Mouse (Mus musculus) MEL (cell line): ENCODE results near the gene Trim75. TPM values are rescaled to one million over a fixed set of nuclear protein-coding genes. Genes with fewer than 3 reads are reported as not detected.
A peak's percentile ranks its signal among the peaks of the same experiment; 100 is the strongest.
"Not testable (repeated sequence)": the region's sequence is repeated elsewhere in the genome, so short reads cannot be mapped to it uniquely, and the experiment has no call there.

Experiments used
- DNase-seq: peaks from one replicate; pipeline ENCODE4 v3.0.0; 2011; ENCODE audit warnings: low read depth, low spot score
- H3K27ac ChIP-seq: 2 replicates; pipeline ENCODE4 v1.5.1; 2012; ENCODE audit warnings: low read depth, mild to moderate bottlenecking, control low read depth, low read length, moderate library complexity; ENCODE audit not compliant: control insufficient read depth
- H3K27me3 ChIP-seq, 2 experiments: fragments of 150-350 bp in 1 of 2; sonication (generic) in 1 of 2; 2 replicates each; pipeline ENCODE4 v1.6.1; 2012; ENCODE audit warnings: low read length in 2 of 2, mild to moderate bottlenecking in 2 of 2, improper control_type of control experiment in 1 of 2, moderate library complexity in 1 of 2; ENCODE audit not compliant: insufficient read depth in 2 of 2, control insufficient read depth in 1 of 2
- H3K36me3 ChIP-seq, 2 experiments: 2 replicates each; pipeline ENCODE4 v1.6.1; 2012 to 2014; ENCODE audit warnings: low read length in 2 of 2, improper control_type of control experiment in 1 of 2, inconsistent platforms in 1 of 2, mild to moderate bottlenecking in 1 of 2; ENCODE audit not compliant: insufficient read depth in 2 of 2, control insufficient read depth in 1 of 2
- H3K4me1 ChIP-seq, 2 experiments: fragments of 150-350 bp in 1 of 2; sonication (generic) in 1 of 2; 2 replicates each; pipeline ENCODE4 v1.6.1; 2012; ENCODE audit warnings: low read length in 2 of 2, improper control_type of control experiment in 1 of 2, mild to moderate bottlenecking in 1 of 2; ENCODE audit not compliant: insufficient read depth in 2 of 2, control insufficient read depth in 1 of 2
- H3K4me3 ChIP-seq, 2 experiments: fragments of 150-350 bp in 1 of 2; sonication (generic) in 1 of 2; 2 replicates each; pipeline ENCODE4 v1.5.1; 2012; ENCODE audit warnings: low read depth in 2 of 2, low read length in 2 of 2, mild to moderate bottlenecking in 2 of 2, moderate library complexity in 2 of 2, control low read depth in 1 of 2, improper control_type of control experiment in 1 of 2; ENCODE audit not compliant: control insufficient read depth in 1 of 2, insufficient read depth in 1 of 2
- H3K79me2 ChIP-seq: 2 replicates; pipeline ENCODE4 v1.6.1; 2012; ENCODE audit warnings: mild to moderate bottlenecking, low read length, moderate library complexity; ENCODE audit not compliant: control insufficient read depth, poor library complexity, insufficient read depth
- H3K9ac ChIP-seq: 2 replicates; pipeline ENCODE4 v1.6.1; 2012; ENCODE audit warnings: low read depth, mild to moderate bottlenecking, control low read depth, low read length, moderate library complexity; ENCODE audit not compliant: control insufficient read depth, poor library complexity, severe bottlenecking
- H3K9me3 ChIP-seq: fragments of 150-350 bp; sonication (generic); replicated peaks from 2 replicates; pipeline ENCODE4 v1.6.1; 2012; ENCODE audit warnings: mild to moderate bottlenecking, low read length, improper control_type of control experiment, moderate library complexity; ENCODE audit not compliant: insufficient read depth
- CTCF ChIP-seq, 3 experiments: IDR thresholded peaks in 2 of 3; conservative IDR thresholded peaks in 1 of 3; 2 replicates each; pipeline ENCODE4 v1.5.1; 2011 to 2012; ENCODE audit warnings: low read length in 3 of 3, low read depth in 2 of 3, mild to moderate bottlenecking in 2 of 3, improper control_type of control experiment in 1 of 3, inconsistent platforms in 1 of 3, mixed read lengths in 1 of 3, moderate library complexity in 1 of 3; ENCODE audit not compliant: control insufficient read depth in 1 of 3, insufficient read depth in 1 of 3, poor library complexity in 1 of 3, severe bottlenecking in 1 of 3
- EP300 ChIP-seq, 2 experiments: IDR thresholded peaks; 2 replicates each; pipeline ENCODE4 v1.6.1; 2011; ENCODE audit warnings: improper control_type of control experiment in 2 of 2, low read length in 2 of 2, low read depth in 1 of 2, mild to moderate bottlenecking in 1 of 2
- ETS1 ChIP-seq: IDR thresholded peaks from 2 replicates; pipeline ENCODE4 v1.6.1; 2012; ENCODE audit warnings: low read depth, mild to moderate bottlenecking, inconsistent platforms, low read length, improper control_type of control experiment, moderate library complexity
- GATA1 ChIP-seq: IDR thresholded peaks from 2 replicates; pipeline ENCODE4 v1.6.1; 2011; ENCODE audit warnings: low read depth, low read length, improper control_type of control experiment
- HCFC1 ChIP-seq: IDR thresholded peaks from 2 replicates; pipeline ENCODE4 v1.6.1; 2012; ENCODE audit warnings: low read depth, mild to moderate bottlenecking, inconsistent platforms, low read length, improper control_type of control experiment, moderate library complexity
- KAT2A ChIP-seq: conservative IDR thresholded peaks from 2 replicates; pipeline ENCODE4 v1.6.1; 2012; ENCODE audit warnings: low read depth, low read length, improper control_type of control experiment, inconsistent platforms
- MAFK ChIP-seq: IDR thresholded peaks from 2 replicates; pipeline ENCODE4 v1.6.1; 2011; ENCODE audit warnings: low read depth, mild to moderate bottlenecking, low read length, improper control_type of control experiment, borderline replicate concordance
- MAX ChIP-seq: IDR thresholded peaks from 2 replicates; pipeline ENCODE4 v1.6.1; 2011; ENCODE audit warnings: low read length, improper control_type of control experiment
- MAZ ChIP-seq: IDR thresholded peaks from 2 replicates; pipeline ENCODE4 v1.6.1; 2012; ENCODE audit warnings: low read depth, mild to moderate bottlenecking, inconsistent platforms, low read length, improper control_type of control experiment
- MEF2A ChIP-seq: IDR thresholded peaks from 2 replicates; pipeline ENCODE4 v1.6.1; 2014; ENCODE audit warnings: low read depth, mild to moderate bottlenecking, inconsistent platforms, low read length, improper control_type of control experiment; ENCODE audit not compliant: poor library complexity, insufficient replicate concordance, severe bottlenecking; ENCODE audit errors: extremely low read depth
- MXI1 ChIP-seq: IDR thresholded peaks from 2 replicates; pipeline ENCODE4 v1.6.1; 2011; ENCODE audit warnings: mild to moderate bottlenecking, low read depth, low read length, improper control_type of control experiment
- MYB ChIP-seq: IDR thresholded peaks from 2 replicates; pipeline ENCODE4 v1.6.1; 2011; ENCODE audit warnings: mild to moderate bottlenecking, low read depth, low read length, improper control_type of control experiment
- MYC ChIP-seq: IDR thresholded peaks from 2 replicates; pipeline ENCODE4 v1.6.1; 2011; ENCODE audit warnings: low read depth, mild to moderate bottlenecking, low read length, improper control_type of control experiment, moderate library complexity
- NELFE ChIP-seq: IDR thresholded peaks from 2 replicates; pipeline ENCODE4 v1.6.1; 2011; ENCODE audit warnings: low read depth, low read length, improper control_type of control experiment
- POLR2A ChIP-seq, 2 experiments: IDR thresholded peaks; 2 replicates each; pipeline ENCODE4 v1.6.1; 2011 to 2012; ENCODE audit warnings: low read length in 2 of 2, mild to moderate bottlenecking in 2 of 2, control low read depth in 1 of 2, improper control_type of control experiment in 1 of 2, low read depth in 1 of 2, moderate library complexity in 1 of 2; ENCODE audit not compliant: control insufficient read depth in 1 of 2, insufficient read depth in 1 of 2, poor library complexity in 1 of 2
- RAD21 ChIP-seq: IDR thresholded peaks from 2 replicates; pipeline ENCODE4 v1.6.1; 2011; ENCODE audit warnings: mild to moderate bottlenecking, low read depth, low read length, improper control_type of control experiment
- RCOR1 ChIP-seq: IDR thresholded peaks from 2 replicates; pipeline ENCODE4 v1.6.1; 2012; ENCODE audit warnings: low read depth, mild to moderate bottlenecking, inconsistent platforms, low read length, improper control_type of control experiment
- SMC3 ChIP-seq: IDR thresholded peaks from 2 replicates; pipeline ENCODE4 v1.6.1; 2011; ENCODE audit warnings: low read depth, low read length, improper control_type of control experiment
- TAL1 ChIP-seq: IDR thresholded peaks from 2 replicates; pipeline ENCODE4 v1.6.1; 2012; ENCODE audit warnings: mild to moderate bottlenecking, inconsistent platforms, low read length, moderate library complexity, mixed read lengths
- TBP ChIP-seq: IDR thresholded peaks from 2 replicates; pipeline ENCODE4 v1.8.0; 2011; ENCODE audit warnings: low read depth, low read length, improper control_type of control experiment
- TCF12 ChIP-seq: IDR thresholded peaks from 2 replicates; pipeline ENCODE4 v1.6.1; 2014; ENCODE audit warnings: low read depth, mild to moderate bottlenecking, inconsistent platforms, low read length, improper control_type of control experiment, moderate library complexity
- UBTF ChIP-seq: IDR thresholded peaks from 2 replicates; pipeline ENCODE4 v1.6.1; 2012; ENCODE audit warnings: low read depth, mild to moderate bottlenecking, inconsistent platforms, low read length, improper control_type of control experiment, moderate library complexity, borderline replicate concordance; ENCODE audit not compliant: insufficient read depth
- USF1 ChIP-seq: IDR thresholded peaks from 2 replicates; pipeline ENCODE4 v1.6.1; 2014; ENCODE audit warnings: low read depth, mild to moderate bottlenecking, inconsistent platforms, low read length, improper control_type of control experiment, moderate library complexity
- USF2 ChIP-seq, 2 experiments: IDR thresholded peaks; 2 replicates each; pipeline ENCODE4 v1.6.1; 2011 to 2012; ENCODE audit warnings: improper control_type of control experiment in 2 of 2, low read length in 2 of 2, borderline replicate concordance in 1 of 2, inconsistent platforms in 1 of 2, low read depth in 1 of 2, mild to moderate bottlenecking in 1 of 2; ENCODE audit not compliant: insufficient read depth in 1 of 2
- ZC3H11A ChIP-seq: IDR thresholded peaks from 2 replicates; pipeline ENCODE4 v1.6.1; 2012; ENCODE audit warnings: low read depth, mild to moderate bottlenecking, inconsistent platforms, low read length, improper control_type of control experiment
- ZNF384 ChIP-seq: IDR thresholded peaks from 2 replicates; pipeline ENCODE4 v1.6.1; 2012; ENCODE audit warnings: low read depth, mild to moderate bottlenecking, inconsistent platforms, low read length, improper control_type of control experiment
- polyA plus RNA-seq, 2 experiments: library from polyadenylated mRNA; stranded (reverse) in 1 of 2; unstranded in 1 of 2; fragments of >175 nt in 1 of 2; fragments of >200 nt in 1 of 2; gene quantifications; 2 replicates each; pipeline versions ENCODE4 v1.2.1 to v1.2.4; 2012; ENCODE audit warnings: low replicate concordance in 2 of 2, low read depth in 1 of 2; ENCODE audit not compliant: insufficient read length in 2 of 2, insufficient read depth in 1 of 2, missing spikeins in 1 of 2
- total RNA-seq: library from RNA; depleted of rRNA; stranded (reverse); fragments of 300-350 nt; gene quantifications from 2 replicates; pipeline ENCODE4 v1.2.3, GENCODE M21; 2012

Gene Trim75
- total and polyA plus RNA-seq, 3 experiments = not detected

DNA sequence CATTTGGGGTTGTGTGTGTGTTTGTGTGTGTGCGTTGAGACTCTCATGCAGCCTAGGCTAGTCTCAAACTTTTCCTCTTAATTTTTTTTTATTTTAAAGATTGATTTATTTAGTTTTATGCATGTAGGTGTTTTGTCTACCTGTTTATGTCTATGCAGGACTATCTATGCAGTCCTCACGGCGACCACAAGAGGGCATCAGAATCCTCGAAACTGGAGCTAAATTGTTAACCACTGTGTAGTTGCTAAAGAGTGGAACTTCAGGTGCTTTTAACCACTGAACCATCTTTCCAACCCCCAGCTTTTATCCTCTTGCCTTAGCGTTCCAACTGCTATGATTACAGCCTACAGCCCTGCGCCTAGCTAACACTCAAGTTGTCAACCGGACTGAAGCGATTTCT lies 34.9 kb upstream of the Trim75 start:
- H3K9ac ChIP-seq = no peak overlapping the region
- H3K27ac ChIP-seq = no peak overlapping the region
- H3K4me3 ChIP-seq = no peak overlapping the region
- no peaks in the 10 kb centered on the region for H3K4me1 ChIP-seq
- no peaks in the 10 kb centered on the region for H3K36me3 ChIP-seq
- no peaks in the 10 kb centered on the region for H3K9me3 ChIP-seq
- peak; percentile 34 for DNase-seq
- TF ChIP-seq NELFE (no peak), ETS1 (no peak), MAX (no peak), MXI1 (no peak), RAD21 (peak; percentile 61), USF1 (no peak), MAFK (no peak), RCOR1 (no peak), HCFC1 (no peak), SMC3 (peak; percentile 75), MAZ (no peak), ZNF384 (no peak), KAT2A (no peak), GATA1 (no peak), ZC3H11A (peak; percentile 45), UBTF (no peak), MYB (no peak), USF2 (IDR thresholded peaks at IDR 0.05; ENCODE audit: borderline replicate concordance in 1 of 2, insufficient read depth in 1 of 2, low read depth in 1 of 2, low read length in 2 of 2) (no peak), MYC (no peak), TBP (no peak), TAL1 (no peak), CTCF (IDR thresholded peaks at IDR 0.05 in 2 of 3, conservative IDR thresholded peaks at IDR 0.05 in 1 of 3; ENCODE audit: control insufficient read depth in 1 of 3, insufficient read depth in 1 of 3, low read depth in 2 of 3, low read length in 3 of 3, poor library complexity in 1 of 3, severe bottlenecking in 1 of 3) (peak; percentile 52 to 67 (median 60)), POLR2A (IDR thresholded peaks at IDR 0.05; ENCODE audit: control insufficient read depth in 1 of 2, insufficient read depth in 1 of 2, low read depth in 1 of 2, low read length in 2 of 2, poor library complexity in 1 of 2) (no peak)
- no peaks in the 10 kb centered on the region for H3K27me3 ChIP-seq
- no peaks in the 10 kb centered on the region for H3K79me2 ChIP-seq

DNA sequence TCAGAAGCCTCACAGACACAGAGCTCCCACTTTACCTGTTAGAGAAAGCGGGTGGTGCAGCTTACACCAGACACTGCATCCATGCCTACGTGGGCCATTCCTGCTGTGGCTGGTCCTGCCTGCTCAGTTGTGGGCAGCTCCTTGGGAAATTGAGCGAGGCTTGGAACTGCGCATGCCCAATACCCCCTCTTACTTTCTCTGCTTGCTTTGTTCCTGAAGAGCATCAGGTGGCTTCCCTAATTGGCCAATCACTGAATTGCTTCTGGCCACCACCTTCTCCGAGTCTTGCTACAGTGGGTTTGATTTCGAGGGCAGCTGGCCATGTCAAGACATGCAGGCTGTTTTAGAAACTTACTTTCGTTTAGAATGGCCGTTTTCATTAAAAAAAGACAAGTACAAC lies 30.8 kb upstream of the Trim75 start, which contains the start of the genes Trim61 and Trim60:
TSS of gene Trim61 (minus strand) at position 101 of the 400 bp plus-strand sequence.
TSS of gene Trim60 (minus strand) at position 162 of the 400 bp plus-strand sequence.
- no peaks in the 10 kb centered on the region for H3K4me1 ChIP-seq
- no peaks in the 10 kb centered on the region for H3K27me3 ChIP-seq
- no peaks in the 10 kb centered on the region for H3K9me3 ChIP-seq
- H3K4me3 ChIP-seq = no peak within 1 kb of the TSS
- no peak within 1 kb of the TSS for H3K9ac ChIP-seq
- no peak within 1 kb of the TSS for H3K27ac ChIP-seq
- TF ChIP-seq ETS1 = no peak
- no peak for TF ChIP-seq UBTF
- no peak for TF ChIP-seq EP300 (IDR thresholded peaks at IDR 0.05; ENCODE audit: low read depth in 1 of 2, low read length in 2 of 2)
- TF ChIP-seq TAL1 = no peak
- no peak for TF ChIP-seq ZC3H11A
- no peak for TF ChIP-seq RAD21
- TF ChIP-seq ZNF384 = no peak
- TF ChIP-seq MEF2A = no peak
- TF ChIP-seq USF2 (IDR thresholded peaks at IDR 0.05; ENCODE audit: borderline replicate concordance in 1 of 2, insufficient read depth in 1 of 2, low read depth in 1 of 2, low read length in 2 of 2) = no peak
- no peak for TF ChIP-seq TBP
- TF ChIP-seq MAX = no peak
- no peak for TF ChIP-seq MYB
- TF ChIP-seq TCF12 = no peak
- TF ChIP-seq, all 39 proteins: peak for 0
- no peaks in the 10 kb centered on the region for H3K36me3 ChIP-seq
- no peaks in the 10 kb centered on the region for H3K79me2 ChIP-seq
- DNase-seq = no peak

DNA sequence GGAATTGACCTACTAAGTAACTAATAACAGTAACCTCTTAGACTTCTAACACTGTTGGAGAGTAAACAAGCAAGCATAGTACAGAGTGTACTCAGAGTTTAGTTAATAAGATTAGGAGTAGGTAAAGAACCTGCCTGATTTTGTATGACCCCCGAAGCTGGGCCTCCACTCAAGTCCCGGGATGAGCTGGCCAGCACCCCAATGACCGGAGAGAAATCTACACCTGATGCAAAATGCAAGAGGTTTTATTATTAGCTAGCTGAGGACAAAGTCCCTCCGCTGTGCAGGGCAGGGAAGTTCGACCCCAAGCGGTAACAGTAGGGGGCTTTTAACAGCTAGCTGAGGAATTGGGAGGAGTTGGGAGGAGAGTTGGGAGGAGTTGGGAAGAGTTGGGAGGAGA lies 20.0 kb upstream of the Trim75 start:
- DNase-seq, H3K9ac ChIP-seq, H3K36me3 ChIP-seq, H3K27me3 ChIP-seq, H3K27ac ChIP-seq, H3K9me3 ChIP-seq, H3K4me3 ChIP-seq, H3K4me1 ChIP-seq, H3K79me2 ChIP-seq: not testable (repeated sequence)
